Mouse (Mus musculus) bone marrow, adult 2 months (tissue): ENCODE measurements at regions not wholly inside any gene's neighbourhood (a gene's known extent, or its start where the extent isn't known, plus 50 kb on each side); places are given as distances from the start of the nearest gene placed in this dataset.

ENCODE experiments used
- H3K27ac ChIP-seq: fragments of 200-500 bp; 2 replicates; pipeline ENCODE4 v1.5.1; 2012; ENCODE audit warnings: low read depth, mild to moderate bottlenecking, control low read depth, inconsistent platforms, low read length; ENCODE audit not compliant: control insufficient read depth, poor library complexity, insufficient read depth
- H3K4me1 ChIP-seq: fragments of 200-500 bp; 2 replicates; pipeline ENCODE4 v1.6.1; 2011; ENCODE audit warnings: low read length; ENCODE audit not compliant: control insufficient read depth, insufficient read depth
- H3K4me3 ChIP-seq: fragments of 200-500 bp; replicated peaks from 2 replicates; pipeline ENCODE3; 2011; ENCODE audit warnings: mild to moderate bottlenecking, low read depth, low read length, control low read depth; ENCODE audit not compliant: control insufficient read depth
- CTCF ChIP-seq: fragments of 200-500 bp; IDR thresholded peaks from 2 replicates; pipeline ENCODE4 v1.5.1; 2011; ENCODE audit warnings: low read length, control low read depth; ENCODE audit not compliant: control insufficient read depth, insufficient read depth
- POLR2A ChIP-seq: fragments of 200-500 bp; IDR thresholded peaks from 2 replicates; pipeline ENCODE4 v1.6.1; 2011; ENCODE audit warnings: low read depth, mild to moderate bottlenecking, control low read depth, low read length, borderline replicate concordance; ENCODE audit not compliant: control insufficient read depth
- WGBS: fragments of 180-500 bp; shearing (Covaris S2); methylation state at CpG from one replicate; pipeline ENCODE4 v1.1.7; 2018; 5-methylcytosine and 5-hydroxymethylcytosine counted together

GRCm38 (mm10) chr14:46317406-46318045, 61.7 kb upstream of the Gm15217 start:
- no peak overlapping the region for H3K27ac ChIP-seq
- WGBS, result 66% methylated on average over 16 of the region's 16 CpGs
- H3K4me3 ChIP-seq, result no peak overlapping the region
- no peaks in the 10 kb centered on the region for H3K4me1 ChIP-seq
- TF ChIP-seq POLR2A (no peak), CTCF (no peak)

- no peak for TF ChIP-seq CTCF
- TF ChIP-seq POLR2A, result no peak
- Histone ChIP-seq H3K4me1 (no peaks in the 10 kb centered on the region), H3K4me3 (no peak overlapping the region), H3K27ac (no peak overlapping the region)
- WGBS, result 80% methylated on average over 3 of the region's 3 CpGs
Measured at GRCm38 (mm10) chr14:46328064-46328463, 51.1 kb upstream of the Gm15217 start.
